Mouse (Mus musculus) left cerebral cortex, postnatal 14 days (tissue): ENCODE measurements around the gene Atp6v0e. TPM values are rescaled to one million over a fixed set of nuclear protein-coding genes. Genes with fewer than 3 reads are reported as not detected.

Experiments
- DNase-seq, 2 experiments: peaks; one replicate each; pipeline ENCODE4 v3.0.0; 2021 to 2022; ENCODE audit warnings: low spot score in 2 of 2, mixed read lengths in 1 of 2
- intact Hi-C: fragments of 180-260 bp; cut with DNase I; formaldehyde crosslinking; loops from one replicate; pipeline ENCODE4 v1.15.1; 2025
- total RNA-seq, 2 experiments: library from RNA; stranded (reverse); gene quantifications; 2 replicates each; pipeline ENCODE4 v1.2.3; 2021

Atp6v0e gene
- total RNA-seq, 2 experiments from 2014 or later, result 36.7 to 45.8 TPM

DNA sequence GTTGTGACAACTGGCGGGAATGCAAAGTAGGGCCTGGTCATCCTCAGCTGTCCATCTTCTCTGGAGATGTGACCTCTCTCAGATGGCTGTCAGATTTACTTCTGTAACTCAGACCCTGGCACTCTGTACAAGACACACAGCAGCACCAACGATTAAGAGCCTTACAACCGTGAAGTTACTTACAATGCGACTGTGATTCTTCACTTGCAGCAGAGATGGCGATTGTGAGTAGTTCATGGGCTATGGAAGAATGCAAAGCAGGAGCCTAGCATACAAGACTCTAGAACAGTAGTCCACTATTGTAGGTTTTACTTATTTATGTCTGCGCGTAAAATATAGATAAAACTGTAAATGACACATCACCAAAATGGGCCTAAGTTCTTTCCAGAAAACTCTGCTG is 12.8 kb downstream of the Atp6v0e start:
- no peak for DNase-seq
- intact Hi-C loops, result loop anchor here (5.0 kb wide), 1 partner anchor 41 kb away; the partner anchor contains the start of gene Crebrf

- peak; percentile 90 to 91 for DNase-seq
- intact Hi-C loops, result loop anchor here (5.0 kb wide), 1 partner anchor 41 kb away; the partner anchor contains the start of gene Crebrf
Observed at GRCm38 (mm10) chr17:26676252-26676615, 13.2 kb downstream of the Atp6v0e start.

DNA sequence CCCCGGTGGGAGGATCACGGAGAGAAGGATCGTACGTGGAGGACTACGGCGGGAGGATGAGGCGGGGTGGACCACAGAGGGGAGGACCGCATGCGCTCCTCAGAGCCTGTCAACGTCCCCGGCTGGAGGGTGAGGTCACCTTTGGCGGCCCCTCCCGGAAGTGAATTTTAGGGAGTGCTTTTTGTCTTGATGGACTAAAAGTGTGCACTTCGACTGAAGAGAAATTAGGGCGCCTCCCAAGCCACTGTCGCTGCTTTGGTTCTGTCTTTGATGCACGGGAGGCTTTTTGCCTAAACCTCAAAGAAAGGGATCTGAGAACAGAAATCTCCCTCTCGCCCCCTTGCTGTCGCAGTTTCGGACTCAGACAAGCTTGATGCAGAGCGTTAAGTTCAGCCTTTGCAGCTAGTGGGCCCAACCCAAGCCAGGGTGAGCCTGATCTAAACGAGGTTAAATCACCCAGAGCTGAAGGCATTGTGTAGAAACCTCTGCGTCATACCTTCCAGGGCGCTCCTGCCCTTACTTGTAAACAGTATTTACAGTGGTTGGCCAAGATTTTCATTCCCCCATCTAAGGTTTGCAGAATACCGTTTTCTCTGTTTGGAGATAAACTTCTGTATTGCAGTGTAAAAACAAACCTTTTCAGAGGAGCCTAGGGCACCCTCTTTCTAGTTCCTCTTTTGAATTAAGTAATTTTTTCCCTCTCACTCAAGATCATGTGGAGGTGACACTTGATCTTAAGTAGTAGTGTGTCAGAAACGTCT is 13.8 kb downstream of the Atp6v0e start:
- peak; percentile 66 to 73 for DNase-seq
- intact Hi-C loops, result loop anchor here (5.0 kb wide), 1 partner anchor 41 kb away; the partner anchor contains the start of gene Crebrf

DNA sequence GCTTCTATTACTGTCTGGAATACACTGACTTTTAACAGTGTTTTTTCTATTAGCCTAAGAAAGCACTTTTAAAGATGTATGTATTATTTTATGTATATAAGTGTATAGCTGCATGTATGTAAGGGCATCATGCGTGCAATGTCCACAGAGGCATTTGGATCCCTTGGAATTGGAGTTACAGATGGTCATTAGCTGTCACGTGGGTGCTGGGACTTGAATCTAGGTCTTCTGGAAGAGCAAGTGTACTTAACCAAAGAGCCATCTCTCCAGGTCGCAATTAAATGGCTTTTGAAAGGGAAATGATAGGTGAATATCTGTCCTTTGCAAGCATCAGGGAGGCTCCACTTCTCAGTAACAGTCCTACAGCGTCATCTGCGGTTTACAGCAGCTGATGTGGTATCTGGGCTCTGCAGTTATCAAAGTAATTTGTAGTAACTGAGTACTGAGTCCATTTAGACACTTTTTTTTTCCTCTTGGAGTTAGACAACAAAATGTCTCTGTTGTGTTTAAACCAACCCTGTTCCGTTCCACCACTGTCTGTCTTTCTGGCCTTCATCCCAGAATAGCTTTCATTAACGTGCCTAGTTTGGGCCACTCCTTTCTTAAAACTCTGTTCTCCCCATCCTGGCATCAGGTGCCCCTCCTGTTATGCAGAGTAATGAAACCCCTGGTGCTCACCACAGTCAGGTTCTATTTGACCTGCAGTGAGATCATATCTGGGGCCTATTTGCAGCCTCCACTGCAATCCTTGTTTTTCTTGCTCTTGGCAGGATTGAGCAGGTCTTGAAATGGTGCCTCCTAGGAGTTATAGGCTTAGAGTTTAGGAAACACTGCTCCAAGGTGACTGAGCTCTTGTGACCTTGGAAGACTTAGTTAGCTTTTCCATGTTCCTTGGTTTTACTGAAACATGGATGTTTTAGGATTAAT is 14.9 kb downstream of the Atp6v0e start:
- intact Hi-C loops, result loop anchor here (5.0 kb wide), 1 partner anchor 39 kb away; the partner anchor contains the start of gene Crebrf
- no peak for DNase-seq

GRCm38 (mm10) chr17:26681276-26681675 is 18.2 kb downstream of the Atp6v0e start:
- DNase-seq, result no peak

GRCm38 (mm10) chr17:26686334-26687000 is 23.4 kb downstream of the Atp6v0e start:
- intact Hi-C loops, result no loop called here
- DNase-seq, result no peak

More at GRCm38 (mm10) chr17:26681276-26681675, 18.2 kb downstream of the Atp6v0e start:
- intact Hi-C loops, result no loop called here

DNA sequence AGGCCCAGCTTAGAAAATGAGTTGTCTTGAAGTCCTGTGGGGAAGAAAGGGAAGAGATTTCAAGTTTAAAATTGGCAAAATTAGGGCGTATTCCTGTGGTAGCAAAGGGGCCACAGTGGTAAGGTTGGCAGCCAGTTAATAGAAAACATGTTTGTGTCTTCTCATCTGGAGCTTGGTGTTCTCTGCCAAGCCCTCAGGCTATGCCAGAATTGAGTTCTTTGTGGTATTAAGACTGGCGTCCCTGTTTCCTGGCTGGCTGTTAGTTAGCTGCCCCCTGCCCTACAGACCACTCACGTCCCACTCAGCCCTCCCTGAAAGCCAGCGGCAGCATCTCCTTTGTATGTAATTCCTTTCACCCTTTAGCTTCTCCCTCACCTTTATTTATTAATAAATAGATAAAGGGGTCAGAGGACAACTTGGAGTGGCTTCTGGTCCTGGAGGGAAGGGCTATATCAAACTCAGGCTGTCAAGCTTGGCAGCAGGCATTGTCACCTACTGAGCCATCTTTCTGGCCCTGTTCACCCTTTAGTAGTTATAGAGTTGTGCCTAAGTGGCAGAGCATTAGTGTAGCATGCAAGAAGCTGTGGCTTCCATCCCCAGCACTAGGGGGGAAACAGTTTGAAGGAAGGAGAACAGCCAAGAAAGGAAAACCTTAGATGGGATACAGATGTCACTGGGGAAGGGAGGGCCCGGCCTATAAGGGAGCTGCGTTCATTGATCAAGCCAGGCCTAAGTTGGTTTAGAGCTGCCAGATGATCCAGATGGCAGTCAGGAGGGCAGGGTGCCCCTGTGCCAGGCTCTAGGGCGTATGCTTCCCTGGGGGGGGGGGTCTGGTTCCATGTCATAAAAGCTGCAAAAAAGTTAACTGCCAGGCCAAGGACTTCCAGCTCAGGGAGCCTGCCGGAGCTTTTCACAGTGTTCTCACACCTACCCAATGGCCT is 26.0 kb downstream of the Atp6v0e start:
- intact Hi-C loops, result no loop called here
- DNase-seq, result peak; percentile 29 to 69

GRCm38 (mm10) chr17:26689810-26690209 is 26.8 kb downstream of the Atp6v0e start:
- intact Hi-C loops, result no loop called here
- DNase-seq, result no peak

DNA sequence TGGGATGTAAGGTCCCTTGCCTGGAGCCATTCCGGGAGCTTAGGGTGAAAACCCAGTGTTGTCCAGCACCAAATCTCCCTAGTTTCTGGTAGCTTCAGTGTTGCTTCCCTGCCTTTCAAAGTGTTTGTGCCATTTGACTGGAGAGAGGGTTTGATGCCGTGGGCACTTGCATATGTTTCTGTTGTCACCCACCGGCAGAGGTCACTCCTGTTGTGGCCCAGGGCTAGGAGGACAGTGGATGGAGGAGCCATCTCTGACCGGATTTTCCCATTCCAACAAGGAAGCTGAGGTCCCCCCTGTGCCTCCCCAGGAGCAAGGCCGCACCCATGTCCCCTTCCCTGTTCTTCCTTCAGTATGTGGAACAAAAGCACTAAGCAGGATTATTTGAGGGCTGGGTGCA is 27.2 kb downstream of the Atp6v0e start:
- intact Hi-C loops, result no loop called here
- DNase-seq, result no peak

- intact Hi-C loops, result no loop called here
- peak in 1 of 2 experiments; percentile 26 for DNase-seq
Observed at GRCm38 (mm10) chr17:26691110-26691509, 28.1 kb downstream of the Atp6v0e start.

- intact Hi-C loops, result no loop called here
- DNase-seq, result no peak
Observed at GRCm38 (mm10) chr17:26693424-26693823, 30.4 kb downstream of the Atp6v0e start.

DNA sequence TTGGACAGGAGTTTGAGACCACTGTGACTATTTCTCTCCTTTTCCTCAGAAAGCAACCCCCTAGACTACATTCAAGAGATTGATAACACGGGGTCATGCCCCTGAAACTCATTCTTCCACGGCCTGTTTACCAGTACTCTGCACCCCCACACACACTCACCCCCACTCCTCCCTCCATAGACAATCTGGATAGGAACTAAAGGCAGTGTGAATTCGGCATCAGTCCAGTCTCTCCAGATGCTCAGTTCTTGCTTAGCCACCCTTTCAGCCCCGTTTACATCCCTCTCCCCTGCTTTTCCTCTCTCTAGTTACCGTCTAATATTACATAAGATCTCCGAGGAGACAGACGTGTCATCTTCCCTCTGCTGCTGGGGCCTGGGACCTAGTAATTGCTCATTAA is 31.1 kb downstream of the Atp6v0e start:
- no peak for DNase-seq
- intact Hi-C loops, result no loop called here

GRCm38 (mm10) chr17:26695193-26695592 is 32.2 kb downstream of the Atp6v0e start:
- intact Hi-C loops, result no loop called here
- no peak for DNase-seq

DNA sequence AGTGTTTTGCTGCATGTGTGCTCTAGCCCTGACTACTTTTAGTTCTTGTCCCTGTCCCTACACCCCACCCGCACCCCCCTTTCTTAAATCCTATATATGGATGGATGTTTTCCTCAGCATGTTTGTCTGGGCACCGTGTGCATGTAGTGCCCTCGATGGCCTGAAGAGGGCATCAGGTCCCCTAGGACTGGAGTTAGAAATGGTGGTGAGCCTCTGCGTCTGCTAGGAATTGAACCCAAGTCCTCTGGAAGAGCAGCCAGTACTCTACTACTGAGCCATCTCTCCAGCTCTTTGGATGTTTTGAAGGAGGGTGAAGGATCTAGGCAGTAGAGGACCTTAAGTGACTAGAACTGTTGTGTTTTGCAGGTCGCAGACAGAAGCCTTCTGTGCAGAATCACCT is 35.8 kb downstream of the Atp6v0e start:
- no peak for DNase-seq
- intact Hi-C loops, result no loop called here

DNA sequence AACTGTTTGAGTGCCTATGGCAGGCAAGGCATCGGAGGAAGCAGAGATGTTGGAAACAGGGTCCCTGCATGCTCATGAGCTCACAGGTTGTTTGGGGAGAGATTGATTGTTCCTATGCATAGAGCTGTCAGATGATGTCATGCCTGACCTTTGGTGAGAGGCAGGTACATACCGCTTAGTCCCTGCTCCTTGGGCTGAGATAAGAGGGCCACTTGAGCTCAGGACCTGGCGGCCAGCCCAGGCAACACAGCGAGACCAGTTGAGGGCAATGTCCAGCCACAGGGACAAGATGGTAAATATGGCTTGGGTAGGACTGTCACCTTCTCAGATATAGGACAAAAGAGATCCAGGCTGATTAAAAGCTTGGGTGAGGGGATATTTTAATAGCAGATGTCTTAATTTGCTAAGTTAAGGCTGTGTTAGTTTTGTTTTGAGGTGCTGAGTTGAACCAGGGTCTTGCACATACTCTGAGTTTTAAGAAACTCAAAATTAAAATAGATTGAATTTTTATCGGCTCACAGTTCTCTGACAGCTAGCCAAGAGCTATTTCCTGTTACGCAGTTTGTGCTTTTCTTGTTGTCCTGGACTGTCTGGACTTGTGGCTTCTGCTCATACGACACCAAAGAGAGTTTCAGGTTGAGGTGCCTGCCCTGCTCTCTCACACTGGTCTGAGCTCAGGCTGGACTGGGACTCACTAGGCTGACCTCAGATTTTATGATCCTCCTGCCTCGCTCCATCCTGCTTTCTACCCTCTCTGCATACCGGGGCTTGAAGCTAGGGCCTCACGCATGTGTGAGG is 37.0 kb downstream of the Atp6v0e start:
- intact Hi-C loops, result no loop called here
- DNase-seq, result no peak

- intact Hi-C loops, result no loop called here
Observed at GRCm38 (mm10) chr17:26701565-26701964, 38.5 kb downstream of the Atp6v0e start.

GRCm38 (mm10) chr17:26702621-26703020 is 39.6 kb downstream of the Atp6v0e start:
- DNase-seq, result no peak
- intact Hi-C loops, result no loop called here

More at GRCm38 (mm10) chr17:26701565-26701964, 38.5 kb downstream of the Atp6v0e start:
- no peak for DNase-seq

- intact Hi-C loops, result no loop called here
- DNase-seq, result no peak
Observed at GRCm38 (mm10) chr17:26703671-26704070, 40.6 kb downstream of the Atp6v0e start.
